Mouse (Mus musculus): ENCODE results near the gene Adamts16. TPM values are rescaled to one million over a fixed set of nuclear protein-coding genes. Genes with fewer than 3 reads are reported as not detected.

The Adamts16 gene
- polyA plus RNA-seq, 1 experiment from 2014 or later, result 0.17 TPM

DNA sequence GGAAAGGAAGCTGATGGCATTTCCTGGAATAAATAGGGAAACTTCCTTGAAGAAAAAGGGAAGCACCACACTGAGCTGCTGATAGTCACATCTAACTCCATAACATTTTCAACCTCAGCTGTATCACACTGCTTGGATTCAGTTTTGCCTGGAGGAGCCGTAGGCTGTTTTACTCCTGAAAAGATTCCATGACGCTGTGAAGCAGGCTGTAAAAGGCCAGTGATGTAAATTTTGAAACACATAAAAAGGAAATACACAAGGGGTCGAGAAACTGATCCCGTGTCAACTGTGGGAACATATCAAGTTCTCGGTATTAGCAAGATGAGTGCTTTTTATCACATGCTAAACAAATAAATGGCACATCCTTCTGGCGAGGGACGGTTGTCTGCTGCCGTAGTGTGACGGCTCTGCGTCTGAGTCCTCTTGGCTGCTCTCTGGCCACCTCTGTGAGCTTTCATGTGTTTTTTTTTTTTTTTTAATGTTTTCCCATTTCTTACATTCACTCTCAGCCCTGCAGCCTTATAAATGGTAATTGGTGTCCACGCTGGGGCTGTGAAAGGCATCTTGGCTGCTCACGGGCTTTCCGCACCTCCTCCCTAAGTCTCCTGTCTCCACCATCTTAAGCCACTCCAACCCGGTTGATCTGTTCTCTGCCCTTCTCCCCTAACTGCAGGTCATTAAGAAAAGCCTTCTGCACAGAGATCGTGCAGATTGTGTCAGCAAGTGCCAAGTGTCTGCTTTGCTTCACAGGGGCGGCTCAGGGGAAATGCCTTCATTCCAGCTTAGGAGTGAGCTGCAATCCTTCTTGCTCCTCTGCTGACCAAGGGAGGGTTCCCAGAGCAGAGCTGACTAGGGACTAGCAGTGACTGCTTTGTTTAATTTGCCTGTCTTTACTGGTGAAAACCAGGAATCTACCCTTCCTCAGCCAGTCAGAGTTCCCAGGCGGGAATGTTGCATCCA is 101.0 kb downstream of the Adamts16 start:
- Histone ChIP-seq H3K27me3 (ENCODE audit: poor library complexity, severe bottlenecking) (no peaks in the 10 kb centered on the region), H3K4me1 (peaks cover 25% of the 10 kb centered on the region; the same call in 1 of the 2 replicates), H3K36me3 (replicated peaks) (no peaks in the 10 kb centered on the region), H3K27ac (no peak overlapping the region), H3K9me3 (no peaks in the 10 kb centered on the region), H3K4me3 (no peak overlapping the region)
- DNase-seq (ENCODE audit: extremely low spot score, low spot score), result no peak
- 80% methylated on average over 17 of the region's 17 CpGs for WGBS

DNA sequence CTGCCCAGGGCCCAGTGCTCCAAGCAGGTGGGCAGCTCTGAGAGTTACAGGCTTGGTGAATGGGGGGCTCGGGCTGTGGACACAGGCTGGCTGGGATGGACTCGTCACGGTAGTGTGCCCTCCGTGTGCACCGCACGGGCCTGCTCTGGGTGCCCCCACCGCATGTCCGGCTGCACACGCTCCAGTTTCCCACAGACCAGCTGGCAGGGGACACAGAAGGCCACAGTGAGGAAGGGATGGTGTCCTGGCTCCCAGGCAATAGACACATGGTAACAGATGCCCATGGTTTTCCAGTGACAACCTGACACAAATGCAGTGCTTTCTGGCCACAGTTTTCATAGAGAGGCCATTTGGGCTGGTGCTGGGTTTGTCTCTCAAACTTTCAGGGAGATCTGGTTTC is 102.8 kb downstream of the Adamts16 start:
- Histone ChIP-seq H3K27ac (no peak overlapping the region), H3K4me1 (peaks cover 19% of the 10 kb centered on the region; the same call in 1 of the 2 replicates), H3K4me3 (no peak overlapping the region), H3K36me3 (replicated peaks) (no peaks in the 10 kb centered on the region), H3K9me3 (no peaks in the 10 kb centered on the region), H3K27me3 (ENCODE audit: poor library complexity, severe bottlenecking) (no peaks in the 10 kb centered on the region)
- DNase-seq (ENCODE audit: extremely low spot score, low spot score), result no peak
- WGBS, result 93% methylated on average over 9 of the region's 9 CpGs

DNA sequence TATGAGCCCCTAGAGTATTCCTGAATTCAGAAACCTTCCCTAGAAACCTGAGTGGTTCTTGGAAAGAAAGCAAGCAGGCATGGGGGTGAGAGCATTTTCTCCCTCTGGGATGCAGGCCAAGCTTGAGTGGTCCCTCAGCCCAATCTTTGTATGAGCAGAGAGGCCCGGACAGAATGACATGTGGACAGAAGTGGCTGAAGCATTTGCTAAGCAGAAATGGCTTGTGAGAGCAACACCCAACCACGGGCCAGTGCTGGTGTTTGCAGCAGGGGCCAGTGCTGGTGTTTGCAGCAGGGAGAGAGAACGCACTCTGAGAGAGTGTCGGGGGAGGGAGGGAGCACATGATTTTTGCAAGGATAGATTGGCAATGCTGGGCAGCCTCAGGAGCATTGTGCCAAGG is 105.2 kb downstream of the Adamts16 start:
- Histone ChIP-seq H3K36me3 (replicated peaks) (no peaks in the 10 kb centered on the region), H3K4me1 (peaks cover 22% of the 10 kb centered on the region), H3K27ac (no peak overlapping the region), H3K9me3 (no peaks in the 10 kb centered on the region), H3K27me3 (ENCODE audit: poor library complexity, severe bottlenecking) (no peaks in the 10 kb centered on the region), H3K4me3 (no peak overlapping the region)
- no peak for DNase-seq (ENCODE audit: extremely low spot score, low spot score)
- 75% methylated on average over 4 of the region's 4 CpGs for WGBS

DNA sequence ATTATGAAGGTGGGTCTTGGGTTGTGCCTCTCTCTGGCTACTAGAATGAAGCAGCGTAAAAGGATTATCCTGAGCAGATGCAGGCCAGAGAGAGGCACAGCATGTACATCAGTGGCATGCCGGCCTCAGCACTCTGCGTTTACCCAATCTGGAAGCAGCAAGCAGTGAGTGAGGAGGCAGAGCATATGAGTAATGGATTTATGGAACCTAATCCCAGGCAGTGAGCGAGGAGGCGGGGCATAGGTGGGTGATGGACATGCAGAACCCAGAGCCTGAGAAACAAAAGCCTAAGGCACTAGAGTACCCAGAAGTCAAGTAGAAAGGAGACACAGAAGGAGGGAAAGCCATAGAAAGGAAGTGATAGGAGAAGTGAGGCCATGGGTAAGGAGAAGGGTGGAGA is 107.0 kb downstream of the Adamts16 start:
- H3K9me3 ChIP-seq, result no peaks in the 10 kb centered on the region
- H3K27me3 ChIP-seq (ENCODE audit: poor library complexity, severe bottlenecking), result no peaks in the 10 kb centered on the region
- no peak overlapping the region for H3K27ac ChIP-seq
- H3K36me3 ChIP-seq (replicated peaks), result no peaks in the 10 kb centered on the region
- no peak for DNase-seq (ENCODE audit: extremely low spot score, low spot score)
- 75% methylated on average over 5 of the region's 5 CpGs for WGBS
- peaks cover 31% of the 10 kb centered on the region for H3K4me1 ChIP-seq
- H3K4me3 ChIP-seq, result no peak overlapping the region

DNA sequence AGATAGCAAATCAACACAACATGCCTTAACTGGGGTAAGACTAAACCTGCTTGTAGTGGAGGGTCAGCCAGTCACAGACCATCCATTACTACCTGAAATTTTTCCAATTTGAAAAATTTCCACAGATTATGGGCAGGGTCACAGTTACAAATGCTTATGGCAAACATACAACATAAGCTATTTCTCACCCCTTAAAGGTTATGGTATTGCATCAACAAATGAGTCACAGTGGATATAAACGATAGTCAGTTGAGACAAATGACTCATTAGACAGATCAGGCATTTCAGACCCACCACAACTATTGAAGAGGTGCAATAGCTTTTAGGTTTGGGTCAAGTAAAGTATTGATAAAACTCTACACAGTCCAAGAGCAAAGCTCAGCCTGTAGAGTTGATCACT is 107.7 kb downstream of the Adamts16 start:
- no peaks in the 10 kb centered on the region for H3K9me3 ChIP-seq
- no peak overlapping the region for H3K4me3 ChIP-seq
- 96% methylated on average over 1 of the region's 1 CpGs for WGBS
- peaks cover 31% of the 10 kb centered on the region for H3K4me1 ChIP-seq
- no peak for DNase-seq (ENCODE audit: extremely low spot score, low spot score)
- no peaks in the 10 kb centered on the region for H3K27me3 ChIP-seq (ENCODE audit: poor library complexity, severe bottlenecking)
- H3K27ac ChIP-seq, result no peak overlapping the region
- no peaks in the 10 kb centered on the region for H3K36me3 ChIP-seq (replicated peaks)

DNA sequence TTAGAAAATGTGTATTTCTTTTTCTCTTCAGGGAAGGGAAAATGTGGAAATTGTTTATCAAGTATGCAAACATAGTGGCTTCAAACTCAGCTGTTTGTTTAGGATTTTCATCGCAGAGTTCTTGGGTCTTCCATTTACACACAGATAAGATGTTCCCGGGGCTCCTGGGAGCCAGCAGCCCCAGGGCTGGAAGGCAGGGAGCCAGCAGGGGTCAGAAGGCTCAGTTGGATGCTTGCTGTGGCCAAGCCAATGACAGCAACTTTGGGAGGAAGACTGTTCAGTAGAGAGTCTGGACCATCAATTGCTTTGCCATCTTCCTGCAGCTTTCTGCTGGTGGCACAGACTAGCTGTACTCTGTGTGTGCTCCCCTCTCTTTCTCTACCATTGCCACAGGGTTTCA is 108.4 kb downstream of the Adamts16 start:
- Histone ChIP-seq H3K27me3 (ENCODE audit: poor library complexity, severe bottlenecking) (no peaks in the 10 kb centered on the region), H3K9me3 (no peaks in the 10 kb centered on the region), H3K27ac (no peak overlapping the region), H3K4me3 (no peak overlapping the region), H3K36me3 (replicated peaks) (no peaks in the 10 kb centered on the region), H3K4me1 (peaks cover 31% of the 10 kb centered on the region)
- no peak for DNase-seq (ENCODE audit: extremely low spot score, low spot score)
- 79% methylated on average over 2 of the region's 2 CpGs for WGBS

DNA sequence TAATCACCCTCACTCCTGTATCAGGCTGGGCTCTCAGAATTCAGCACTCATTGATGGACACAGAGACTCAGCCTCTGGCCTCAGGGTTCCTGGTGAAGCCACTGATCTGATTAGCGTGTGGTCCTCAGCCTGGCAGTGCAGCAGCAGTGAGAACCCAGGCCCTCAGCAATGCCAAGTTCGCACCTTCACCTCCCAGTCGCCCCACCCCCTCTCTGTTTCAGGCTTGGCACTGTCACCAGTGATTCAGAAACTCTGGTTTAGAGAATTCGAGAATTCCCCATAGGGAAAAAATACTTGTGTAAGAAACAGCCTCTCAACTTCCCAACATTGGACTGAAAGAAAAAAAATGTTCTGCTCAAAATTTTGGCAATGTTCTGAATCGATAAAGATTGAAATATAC is 108.8 kb downstream of the Adamts16 start:
- Histone ChIP-seq H3K4me1 (peaks cover 31% of the 10 kb centered on the region), H3K9me3 (no peaks in the 10 kb centered on the region), H3K27me3 (ENCODE audit: poor library complexity, severe bottlenecking) (no peaks in the 10 kb centered on the region), H3K36me3 (replicated peaks) (no peaks in the 10 kb centered on the region), H3K4me3 (no peak overlapping the region), H3K27ac (no peak overlapping the region)
- DNase-seq (ENCODE audit: extremely low spot score, low spot score), result no peak
- 88% methylated on average over 5 of the region's 5 CpGs for WGBS

DNA sequence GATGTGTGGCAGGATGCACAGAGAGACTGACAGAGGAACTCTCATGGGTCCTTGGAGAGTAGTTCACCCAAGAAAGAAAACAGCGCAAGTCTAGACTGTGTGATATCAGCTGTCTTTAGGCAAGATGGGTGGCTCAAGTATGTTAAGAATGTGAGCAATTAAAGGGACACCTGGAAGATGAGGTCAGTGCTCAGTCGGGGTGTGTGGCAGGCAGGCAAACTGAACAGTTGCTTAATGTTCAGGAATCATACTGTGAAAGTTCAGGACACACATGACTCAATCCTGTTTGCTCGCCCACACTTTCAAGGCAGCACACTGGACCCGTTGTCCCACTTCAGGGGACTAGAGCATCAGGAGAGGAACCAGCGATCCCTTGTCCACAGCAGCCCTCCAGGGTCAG is 110.3 kb downstream of the Adamts16 start:
- peaks cover 26% of the 10 kb centered on the region for H3K4me1 ChIP-seq
- no peak for DNase-seq (ENCODE audit: extremely low spot score, low spot score)
- no peaks in the 10 kb centered on the region for H3K27me3 ChIP-seq (ENCODE audit: poor library complexity, severe bottlenecking)
- H3K27ac ChIP-seq, result peak overlapping the region; percentile 66; the same call in 1 of the 2 replicates
- H3K36me3 ChIP-seq (replicated peaks), result no peaks in the 10 kb centered on the region
- H3K4me3 ChIP-seq, result no peak overlapping the region
- 70% methylated on average over 5 of the region's 5 CpGs for WGBS
- no peaks in the 10 kb centered on the region for H3K9me3 ChIP-seq

DNA sequence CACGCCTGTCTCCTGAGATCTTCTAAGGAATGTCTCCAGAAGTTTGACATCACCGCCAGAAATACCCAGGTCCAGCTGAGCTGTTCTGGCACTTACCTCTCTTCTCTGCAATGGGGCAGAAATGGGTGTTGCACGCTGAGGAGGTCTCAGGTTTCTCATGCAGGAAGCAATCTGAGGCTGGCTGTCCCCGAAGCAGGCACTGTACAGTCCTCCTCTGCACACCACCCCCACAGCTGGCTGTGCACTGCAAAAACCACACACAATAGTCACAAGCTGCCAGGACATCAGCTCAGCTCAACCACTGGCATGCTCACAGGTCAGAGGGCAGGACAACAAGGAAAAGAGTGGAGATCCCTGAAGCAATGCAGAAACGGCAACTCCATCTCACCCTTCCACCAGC is 111.6 kb downstream of the Adamts16 start:
- no peaks in the 10 kb centered on the region for H3K36me3 ChIP-seq (replicated peaks)
- H3K4me1 ChIP-seq, result peaks cover 26% of the 10 kb centered on the region
- H3K27me3 ChIP-seq (ENCODE audit: poor library complexity, severe bottlenecking), result no peaks in the 10 kb centered on the region
- H3K9me3 ChIP-seq, result no peaks in the 10 kb centered on the region
- H3K4me3 ChIP-seq, result no peak overlapping the region
- H3K27ac ChIP-seq, result no peak overlapping the region
- no peak for DNase-seq (ENCODE audit: extremely low spot score, low spot score)
- 73% methylated on average over 5 of the region's 5 CpGs for WGBS

DNA sequence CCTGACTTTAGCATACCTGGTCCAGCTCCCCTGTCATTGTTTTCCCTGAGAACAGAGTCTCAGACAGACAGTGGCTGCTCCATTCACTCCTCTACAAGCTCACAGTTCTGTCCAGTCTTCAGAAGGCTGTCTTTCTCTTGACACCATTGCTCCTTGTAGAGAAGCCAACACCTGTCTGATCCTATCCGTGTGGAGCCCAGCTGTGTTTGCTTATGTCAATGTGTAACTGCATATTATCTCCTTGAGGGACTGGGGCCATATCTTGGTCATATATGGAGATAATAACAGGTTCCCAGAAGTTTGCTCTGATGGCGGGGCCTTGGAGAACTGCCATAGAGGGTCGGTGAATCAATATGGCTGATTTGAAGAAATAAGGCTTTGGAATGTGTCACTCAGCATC is 115.4 kb downstream of the Adamts16 start:
- WGBS, result 92% methylated on average over 3 of the region's 3 CpGs
- no peaks in the 10 kb centered on the region for H3K36me3 ChIP-seq (replicated peaks)
- no peak overlapping the region for H3K27ac ChIP-seq
- no peaks in the 10 kb centered on the region for H3K9me3 ChIP-seq
- H3K27me3 ChIP-seq (ENCODE audit: poor library complexity, severe bottlenecking), result no peaks in the 10 kb centered on the region
- peaks cover 10% of the 10 kb centered on the region for H3K4me1 ChIP-seq
- DNase-seq (ENCODE audit: extremely low spot score, low spot score), result no peak
- no peak overlapping the region for H3K4me3 ChIP-seq

DNA sequence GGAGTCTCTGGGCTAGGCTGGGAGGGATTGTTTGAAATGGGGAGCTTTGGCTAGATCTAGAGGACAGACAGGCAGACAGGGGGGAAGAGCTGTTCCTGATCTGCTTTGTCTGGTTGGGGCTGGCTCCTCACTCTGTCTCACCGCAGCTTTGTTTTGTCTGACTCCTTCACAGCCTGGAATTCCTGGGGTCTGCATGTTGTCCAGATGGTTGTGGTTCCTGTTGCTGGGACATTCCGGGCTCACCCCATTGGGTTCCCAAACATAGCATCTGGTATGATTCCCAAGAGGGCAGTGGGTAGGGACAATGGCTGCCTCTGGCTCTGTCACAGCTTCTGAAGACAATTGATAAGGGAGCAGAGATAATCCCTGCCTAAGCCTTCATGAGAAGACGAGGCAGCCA is 117.0 kb downstream of the Adamts16 start:
- no peaks in the 10 kb centered on the region for H3K27me3 ChIP-seq (ENCODE audit: poor library complexity, severe bottlenecking)
- no peak overlapping the region for H3K4me3 ChIP-seq
- no peak overlapping the region for H3K27ac ChIP-seq
- 55% methylated on average over 3 of the region's 3 CpGs for WGBS
- no peaks in the 10 kb centered on the region for H3K36me3 ChIP-seq (replicated peaks)
- H3K9me3 ChIP-seq, result no peaks in the 10 kb centered on the region
- no peaks in the 10 kb centered on the region for H3K4me1 ChIP-seq
- DNase-seq (ENCODE audit: extremely low spot score, low spot score), result no peak

DNA sequence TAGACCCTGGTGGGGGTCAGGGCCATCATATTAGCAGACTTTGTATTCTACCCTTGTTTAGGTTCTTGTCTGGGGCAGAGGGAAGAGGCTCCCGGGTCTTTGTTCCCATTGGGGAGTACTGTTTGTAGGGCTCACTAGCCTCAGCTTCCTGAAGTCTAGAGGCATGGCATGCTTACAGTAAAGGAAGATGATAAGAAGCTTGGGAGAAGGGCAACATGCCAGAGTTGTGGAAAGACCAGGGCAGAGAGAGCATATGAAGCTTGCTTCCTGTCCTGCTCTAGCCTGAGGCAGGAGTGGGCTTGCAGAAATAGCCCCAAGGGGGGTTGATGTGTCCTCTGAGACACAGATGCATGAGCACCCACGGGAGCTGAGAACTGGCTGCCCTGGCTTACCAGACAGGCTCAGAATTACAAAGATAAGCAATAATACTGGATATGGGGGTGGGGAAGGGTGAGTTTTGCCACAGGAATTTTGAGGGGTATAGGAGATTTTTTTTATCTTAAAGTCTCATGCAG is 117.4 kb downstream of the Adamts16 start:
- WGBS, result 85% methylated on average over 2 of the region's 2 CpGs
- no peak for DNase-seq (ENCODE audit: extremely low spot score, low spot score)
- Histone ChIP-seq H3K4me3 (no peak overlapping the region), H3K36me3 (replicated peaks) (no peaks in the 10 kb centered on the region), H3K9me3 (no peaks in the 10 kb centered on the region), H3K4me1 (no peaks in the 10 kb centered on the region), H3K27ac (no peak overlapping the region), H3K27me3 (ENCODE audit: poor library complexity, severe bottlenecking) (no peaks in the 10 kb centered on the region)

DNA sequence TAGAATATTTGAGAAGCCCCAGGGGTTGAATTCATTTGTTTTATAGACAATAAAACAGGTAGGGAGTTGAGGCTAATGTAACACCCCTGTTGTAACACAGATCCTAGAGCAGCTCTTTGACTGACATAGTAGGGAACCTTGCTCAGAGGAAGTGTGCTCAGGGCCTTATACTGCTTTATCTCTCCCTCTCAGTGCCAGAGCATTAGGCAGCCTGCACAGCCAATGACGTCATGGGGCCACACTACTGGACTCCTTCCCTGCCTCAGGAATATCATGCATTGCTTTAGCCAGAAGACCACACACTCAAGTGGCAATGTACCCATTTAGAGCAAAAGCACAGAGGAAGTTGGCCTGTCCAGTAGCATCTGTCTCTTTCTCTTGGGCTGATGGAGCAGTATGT is 121.6 kb downstream of the Adamts16 start:
- Histone ChIP-seq H3K9me3 (no peaks in the 10 kb centered on the region), H3K4me1 (no peaks in the 10 kb centered on the region), H3K4me3 (no peak overlapping the region), H3K36me3 (replicated peaks) (no peaks in the 10 kb centered on the region), H3K27ac (no peak overlapping the region), H3K27me3 (ENCODE audit: poor library complexity, severe bottlenecking) (no peaks in the 10 kb centered on the region)
- no peak for DNase-seq (ENCODE audit: extremely low spot score, low spot score)
- WGBS, result 89% methylated on average over 1 of the region's 1 CpGs
